Mouse (Mus musculus): Measurements from ENCODE around the gene Gm5868. TPM values are rescaled to one million over a fixed set of nuclear protein-coding genes. Genes with fewer than 3 reads are reported as not detected.
"Not testable (repeated sequence)": the region's sequence is repeated elsewhere in the genome, so short reads cannot be mapped to it uniquely, and the experiment has no call there.

Gm5868 gene
- total RNA-seq (2021): 1 to 10 TPM in 1 of 2 experiments, under 1 TPM in 1; 0.83 to 2.0 TPM
- long read RNA-seq, experiment 1: 0 reads
- long read RNA-seq, experiment 2: 0 reads

DNA sequence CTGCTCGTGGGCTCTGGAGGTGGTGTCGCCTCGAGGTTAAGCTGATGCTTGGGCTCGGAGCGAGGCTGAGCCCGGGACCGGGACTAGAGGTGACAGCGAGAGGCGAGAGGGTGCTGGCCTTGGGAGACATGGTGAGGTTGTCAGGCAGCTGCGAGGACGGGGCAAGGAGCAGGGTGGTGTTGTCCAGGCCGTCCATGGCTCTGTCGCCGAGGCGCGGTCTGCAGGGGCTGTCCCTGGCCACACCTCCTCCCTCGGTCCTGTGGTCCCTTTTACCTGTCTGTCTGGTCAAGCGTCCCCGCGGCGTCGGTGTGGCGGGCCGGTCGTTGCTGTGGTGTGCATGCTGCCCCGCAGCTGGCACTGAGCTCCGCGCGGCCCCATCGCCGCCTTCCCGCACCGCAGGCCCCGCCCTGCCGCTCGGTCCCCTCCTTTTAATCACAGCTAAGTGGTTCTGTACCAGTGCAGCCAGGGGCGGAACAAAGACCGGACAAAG, at the start of gene Gm5868:
Gm5868 (minus strand) TSS at position 360 of the 490 bp plus-strand sequence.
- DNase-seq (ENCODE audit: low spot score in 2 of 2): peak in 1 of 2 experiments; percentile 2

DNA sequence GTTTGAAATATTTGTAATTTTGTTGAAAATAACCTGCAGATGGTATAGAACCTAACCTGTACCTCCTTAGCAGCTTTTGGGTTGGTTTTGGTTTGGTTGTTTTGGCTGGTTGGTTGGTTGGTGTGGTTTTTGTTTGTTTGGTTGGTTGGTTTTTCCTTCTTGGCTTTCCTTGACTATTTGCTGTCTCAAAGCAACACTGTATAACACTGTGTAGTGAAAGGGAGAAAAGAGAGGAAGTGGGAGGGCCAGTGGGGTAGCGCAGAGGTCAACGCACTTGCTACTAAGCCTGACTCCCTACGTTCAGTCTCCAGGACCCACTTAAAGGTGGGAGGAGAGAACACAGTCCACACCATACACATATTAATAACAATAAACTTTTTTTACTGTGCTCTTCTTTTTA, 49.2 kb upstream of the Gm5868 start:
- no peak for DNase-seq (ENCODE audit: low spot score in 2 of 2)

DNA sequence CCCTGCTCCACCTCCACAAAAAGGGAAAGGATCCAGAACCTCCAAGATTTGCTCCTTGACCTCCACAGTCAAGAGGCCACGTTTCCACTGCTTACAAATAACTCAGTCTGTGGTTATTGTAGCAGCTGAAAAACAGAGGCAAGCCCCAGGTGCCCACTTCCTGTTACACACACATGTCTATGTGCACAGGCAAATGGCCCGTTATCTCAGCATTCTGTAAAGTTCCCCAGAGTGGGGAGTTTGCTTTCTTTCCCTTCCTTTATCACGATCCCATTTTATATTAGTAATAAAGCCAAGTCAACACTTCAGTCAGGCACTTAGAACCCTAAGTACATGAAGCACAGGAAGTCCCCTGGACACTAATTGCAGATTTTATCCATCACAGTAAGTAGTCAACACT, 48.8 kb upstream of the Gm5868 start:
- no peak for DNase-seq (ENCODE audit: low spot score in 2 of 2)

DNA sequence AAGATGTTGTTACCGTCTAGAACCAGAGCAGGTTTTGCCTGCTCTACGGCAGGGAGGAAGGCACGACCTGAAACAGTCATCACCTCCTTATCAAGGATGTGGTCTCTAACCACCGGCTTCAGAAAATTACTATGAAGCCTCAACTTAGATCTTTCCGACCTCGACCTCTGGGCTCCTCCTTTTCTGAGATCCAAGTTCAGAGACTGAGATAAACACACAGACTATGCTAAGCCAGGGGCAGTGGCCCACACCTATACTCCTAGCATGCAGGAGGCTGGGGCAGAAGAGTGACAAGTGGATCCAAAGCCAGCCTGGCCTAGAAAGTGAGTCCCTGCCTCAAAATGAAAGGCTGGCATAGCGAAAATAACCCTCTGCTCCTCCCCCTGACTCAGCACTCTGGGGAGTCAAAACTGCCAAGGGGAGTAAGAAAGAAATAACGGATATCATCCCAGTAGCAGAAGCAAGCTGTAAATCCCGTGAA, 47.5 kb upstream of the Gm5868 start:
- no peak for DNase-seq (ENCODE audit: low spot score in 2 of 2)

DNA sequence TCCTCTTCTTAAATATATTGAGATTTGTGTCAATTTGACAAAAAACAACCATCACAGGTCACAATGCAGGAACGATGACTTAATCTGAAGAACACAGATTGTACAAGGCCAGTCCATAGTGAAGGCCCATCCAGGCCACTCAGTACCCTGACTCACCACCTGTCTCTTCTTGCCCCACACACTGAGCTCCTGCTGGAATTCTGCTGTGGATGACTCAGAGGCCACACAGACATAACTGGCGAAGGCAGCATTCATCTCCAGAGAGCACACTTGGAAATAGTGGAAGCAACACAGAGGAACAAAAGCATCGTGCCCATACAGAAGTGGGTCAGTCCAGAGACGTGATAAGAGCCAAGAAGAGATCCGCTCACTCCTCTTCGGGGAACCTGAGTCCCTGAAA, 42.7 kb upstream of the Gm5868 start:
- DNase-seq (ENCODE audit: low spot score in 2 of 2): peak in 1 of 2 experiments; percentile 8

DNA sequence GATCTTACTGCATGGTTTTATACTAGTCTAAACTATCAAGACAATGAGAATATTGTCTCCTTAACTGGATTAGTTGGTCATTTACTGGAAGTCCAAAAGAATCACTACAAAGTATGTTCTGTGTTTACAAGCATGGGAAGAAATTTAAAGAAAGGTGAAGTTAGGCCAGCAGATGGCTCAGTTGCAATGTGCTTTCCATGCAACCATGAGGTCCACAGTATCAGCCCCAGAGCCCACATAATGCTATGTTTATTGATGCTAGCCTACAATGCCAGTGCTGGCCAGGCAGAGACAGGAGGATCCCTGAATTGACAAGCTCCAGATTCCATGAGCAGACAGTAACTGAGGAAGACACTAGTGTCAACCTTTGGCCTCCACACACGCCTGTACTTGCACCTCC, 33.7 kb upstream of the Gm5868 start:
- no peak for DNase-seq (ENCODE audit: low spot score in 2 of 2)

DNA sequence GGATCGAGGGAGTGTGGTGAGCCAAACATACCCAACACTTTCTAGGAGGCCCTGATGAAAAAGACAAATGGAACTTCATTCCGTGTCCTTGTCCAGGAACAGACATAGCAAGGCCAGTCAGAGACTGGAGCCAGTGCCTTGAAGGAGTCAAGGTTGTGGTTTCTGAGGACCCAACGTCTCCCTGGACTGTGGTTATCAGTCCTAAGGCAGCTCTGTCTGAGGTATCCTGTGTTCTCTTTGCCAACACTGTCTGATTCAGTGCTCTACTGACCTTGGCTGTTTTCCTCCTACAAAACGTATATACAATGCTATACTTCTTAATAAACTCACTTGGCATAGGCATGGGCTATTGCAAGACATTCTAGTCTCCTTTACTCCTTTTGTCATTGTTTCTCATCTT, 30.1 kb upstream of the Gm5868 start:
- no peak for DNase-seq (ENCODE audit: low spot score in 2 of 2)

DNA sequence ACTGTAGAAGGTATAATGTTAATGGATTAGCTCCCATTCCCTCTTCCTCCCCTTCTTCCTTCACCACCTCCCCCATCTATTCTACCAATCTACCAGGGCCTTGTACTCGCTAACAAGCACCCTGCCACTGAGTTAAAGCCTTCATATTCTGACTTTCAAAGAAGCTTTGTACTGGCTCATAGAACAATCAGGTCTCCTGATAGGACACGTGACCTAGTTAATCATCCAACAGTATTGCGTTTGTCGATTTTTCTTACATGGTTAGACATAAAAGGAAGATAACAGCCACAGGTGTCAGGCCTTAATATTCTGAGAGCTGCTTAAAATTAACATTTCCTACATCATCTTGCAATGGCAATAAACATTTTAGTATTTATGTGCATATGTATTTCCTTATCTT, 15.8 kb upstream of the Gm5868 start:
- DNase-seq (ENCODE audit: low spot score in 2 of 2): no peak

DNA sequence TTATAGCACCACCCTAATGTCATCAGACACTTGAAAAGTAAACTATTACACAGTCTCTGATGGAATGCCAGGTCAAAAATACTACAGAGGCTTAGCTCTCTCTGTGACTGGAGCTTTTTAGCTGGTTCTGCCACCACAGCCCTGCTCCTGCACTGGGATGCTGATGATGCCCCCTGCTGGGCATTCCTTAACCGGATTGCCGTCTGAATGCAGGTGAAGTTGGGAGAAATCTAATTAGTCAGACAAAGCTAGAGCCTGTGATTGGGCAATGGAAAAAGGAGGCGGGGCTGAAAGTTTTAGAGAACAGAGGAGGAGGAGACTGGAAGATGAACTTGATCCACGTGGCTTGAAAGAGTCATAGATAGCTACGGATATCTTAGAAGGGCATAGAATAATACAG, 13.7 kb upstream of the Gm5868 start:
- peak; percentile 50 to 51 for DNase-seq (ENCODE audit: low spot score in 2 of 2)

DNA sequence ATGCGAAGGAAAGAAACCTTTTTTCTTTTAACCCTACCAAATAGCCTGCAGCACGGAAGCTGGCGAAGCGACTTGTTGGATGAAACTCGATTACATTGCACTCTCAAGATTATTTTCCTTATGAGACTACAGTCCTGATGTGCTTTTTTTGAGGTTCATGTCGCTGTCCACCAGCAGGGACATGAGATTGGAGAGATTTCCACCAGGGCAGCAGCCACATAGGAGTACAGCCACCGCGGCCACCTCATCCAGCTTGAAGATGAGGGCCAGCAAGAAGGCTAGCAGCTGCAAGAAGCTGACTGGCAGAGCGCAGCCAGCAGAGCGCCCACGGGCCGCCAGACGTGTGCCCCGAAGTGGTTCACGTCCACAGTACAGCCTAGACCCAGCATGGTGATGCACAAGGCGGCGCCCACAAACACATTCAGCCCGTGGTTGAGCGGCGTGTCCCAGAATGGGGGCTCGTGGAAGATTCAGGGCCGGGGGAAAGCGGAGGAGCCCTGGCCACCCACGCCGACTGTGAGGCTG, 622 bp downstream of the Gm5868 start:
- not testable (repeated sequence) for DNase-seq (ENCODE audit: low spot score in 2 of 2)

DNA sequence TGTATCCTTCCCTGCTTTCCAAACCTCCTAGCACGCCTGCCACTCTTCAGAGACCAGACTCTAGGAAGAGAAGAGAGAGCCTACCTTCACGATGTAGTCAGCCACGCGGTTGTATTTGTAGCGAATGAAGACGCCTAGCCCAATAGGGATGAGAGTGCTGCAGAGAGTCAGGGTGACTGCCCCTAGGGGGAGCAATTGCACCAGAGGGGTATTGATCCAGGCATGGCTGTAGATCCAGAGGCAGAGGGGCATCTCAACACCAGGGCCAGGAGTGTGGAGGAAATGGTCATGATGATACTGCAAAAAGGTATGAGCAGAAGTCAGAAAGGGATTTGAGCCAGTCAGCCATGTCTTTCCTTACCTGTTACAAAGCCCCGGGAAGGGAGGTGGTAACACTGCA, 1.2 kb downstream of the Gm5868 start:
- DNase-seq (ENCODE audit: low spot score in 2 of 2): not testable (repeated sequence)

DNA sequence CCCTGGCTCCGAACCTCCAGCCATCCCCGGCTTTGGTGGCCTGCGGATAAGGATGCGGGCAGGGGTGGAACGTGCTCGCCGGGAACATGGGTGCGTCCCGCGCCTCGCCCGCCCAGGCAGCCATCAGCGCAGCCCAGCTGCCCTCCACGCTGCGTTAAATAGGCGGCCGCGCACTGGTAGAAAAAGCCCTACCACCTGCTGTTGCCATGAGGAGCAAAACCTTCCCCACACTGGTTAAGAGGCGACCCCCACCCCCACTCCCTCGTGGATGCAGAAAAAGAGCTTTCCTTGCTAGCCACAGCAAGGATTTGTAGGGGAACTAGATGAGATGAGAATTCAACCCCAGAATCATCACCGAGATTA, 6.4 kb downstream of the Gm5868 start, which contains the start of gene Zar1:
Zar1 (minus strand) TSS at position 285 of the 363 bp plus-strand sequence.
- DNase-seq (ENCODE audit: low spot score in 2 of 2): not testable (repeated sequence)

DNA sequence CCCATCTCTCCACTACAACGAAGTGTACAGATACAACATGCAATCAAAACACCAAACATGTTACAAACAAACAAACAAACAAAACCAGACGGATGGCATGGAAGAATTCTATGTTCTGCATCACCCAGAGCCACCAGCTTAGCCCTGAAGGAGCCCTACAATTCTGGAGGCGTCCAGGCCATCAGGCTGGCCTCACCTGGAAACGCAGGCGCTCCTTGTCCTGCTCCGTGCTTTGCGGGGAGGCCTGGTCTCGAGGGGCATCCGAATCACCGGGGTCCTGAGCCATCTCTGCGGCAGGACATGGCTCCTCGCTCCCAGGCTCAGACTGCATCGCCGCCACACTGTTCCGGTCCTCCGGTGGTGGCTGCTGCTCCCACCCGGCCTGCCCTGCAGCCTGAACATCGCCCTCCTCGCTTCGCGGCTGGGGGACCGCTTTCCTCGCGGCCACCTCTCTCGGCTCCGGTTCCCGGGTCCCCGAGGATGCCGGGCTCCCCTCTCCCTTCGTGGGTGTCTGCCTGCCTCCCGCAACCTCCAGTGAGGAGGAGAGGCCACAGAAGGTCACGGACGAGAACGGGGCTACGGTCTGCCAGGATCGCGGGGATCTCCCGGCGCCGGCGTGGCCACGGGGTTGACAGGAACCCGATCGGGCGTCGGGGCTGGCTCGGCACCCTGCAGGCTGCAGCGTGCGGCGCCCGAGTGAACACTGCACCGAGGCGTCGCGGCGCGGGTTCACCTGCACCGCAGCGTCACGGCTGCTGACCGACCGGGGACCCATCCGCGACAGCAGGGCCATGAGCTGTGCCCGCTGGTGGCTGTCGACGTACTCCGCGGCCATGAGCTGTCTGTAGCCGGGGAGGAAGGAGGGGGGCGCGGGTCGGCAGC, 7.0 kb downstream of the Gm5868 start:
- peak in 1 of 2 experiments; percentile 5 for DNase-seq (ENCODE audit: low spot score in 2 of 2)

DNA sequence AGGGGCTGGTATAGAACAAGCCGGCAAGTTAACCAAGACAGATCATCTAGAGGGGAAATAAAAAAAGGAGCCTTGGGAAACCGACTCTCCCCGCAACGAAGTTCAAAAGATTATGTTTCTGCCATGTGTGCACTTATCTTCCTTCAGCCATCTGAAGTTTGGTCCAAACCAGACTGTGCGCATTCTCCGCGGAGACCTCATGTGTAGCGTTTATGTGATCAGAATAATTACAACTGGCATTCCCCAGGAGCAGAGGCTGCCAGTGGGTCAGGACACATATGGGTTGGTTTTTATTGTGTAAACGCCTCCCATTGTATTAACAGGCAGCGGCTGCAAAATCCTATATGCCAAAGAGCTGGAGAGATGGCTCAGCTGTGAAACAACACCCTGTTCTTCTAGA, 7.8 kb downstream of the Gm5868 start:
- not testable (repeated sequence) for DNase-seq (ENCODE audit: low spot score in 2 of 2)

DNA sequence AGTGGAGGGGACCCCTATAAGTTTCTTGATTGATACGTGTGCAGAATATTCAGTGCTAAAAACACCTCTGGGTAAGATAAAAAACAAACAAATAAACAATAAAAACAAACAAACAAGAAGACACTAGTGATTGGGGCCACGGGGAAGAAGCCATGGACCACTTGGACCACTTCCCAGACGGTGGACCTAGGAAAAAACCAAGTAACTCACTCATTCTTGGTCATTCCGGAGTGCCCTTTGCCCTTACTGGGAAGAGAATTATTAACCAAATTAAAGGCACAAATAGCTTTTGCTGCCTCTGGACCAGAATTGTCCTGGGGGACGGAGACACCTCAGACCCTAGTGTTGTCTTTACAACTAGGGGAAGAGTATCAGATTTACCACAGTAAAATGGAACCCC, 21.7 kb downstream of the Gm5868 start:
- no peak for DNase-seq (ENCODE audit: low spot score in 2 of 2)

DNA sequence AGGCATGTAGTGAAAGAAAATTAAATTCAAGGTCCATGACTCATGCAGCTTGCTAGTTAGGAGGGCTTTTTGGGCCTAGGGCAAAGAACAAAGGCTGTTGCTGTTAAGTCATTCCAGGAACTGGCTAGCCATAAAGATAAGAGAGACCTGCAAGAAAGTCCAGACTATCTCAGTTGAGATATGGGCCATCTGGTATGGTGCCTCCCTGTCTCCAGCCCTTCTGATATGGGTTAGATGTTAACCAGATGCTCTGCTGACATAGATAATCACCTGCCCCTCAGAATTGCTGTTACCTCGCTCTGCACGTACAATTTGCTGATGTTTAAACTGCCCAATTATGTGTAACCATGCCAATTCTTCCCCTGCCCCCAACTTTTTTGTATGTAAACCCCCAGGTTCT, 24.2 kb downstream of the Gm5868 start:
- DNase-seq (ENCODE audit: low spot score in 2 of 2): not testable (repeated sequence)

DNA sequence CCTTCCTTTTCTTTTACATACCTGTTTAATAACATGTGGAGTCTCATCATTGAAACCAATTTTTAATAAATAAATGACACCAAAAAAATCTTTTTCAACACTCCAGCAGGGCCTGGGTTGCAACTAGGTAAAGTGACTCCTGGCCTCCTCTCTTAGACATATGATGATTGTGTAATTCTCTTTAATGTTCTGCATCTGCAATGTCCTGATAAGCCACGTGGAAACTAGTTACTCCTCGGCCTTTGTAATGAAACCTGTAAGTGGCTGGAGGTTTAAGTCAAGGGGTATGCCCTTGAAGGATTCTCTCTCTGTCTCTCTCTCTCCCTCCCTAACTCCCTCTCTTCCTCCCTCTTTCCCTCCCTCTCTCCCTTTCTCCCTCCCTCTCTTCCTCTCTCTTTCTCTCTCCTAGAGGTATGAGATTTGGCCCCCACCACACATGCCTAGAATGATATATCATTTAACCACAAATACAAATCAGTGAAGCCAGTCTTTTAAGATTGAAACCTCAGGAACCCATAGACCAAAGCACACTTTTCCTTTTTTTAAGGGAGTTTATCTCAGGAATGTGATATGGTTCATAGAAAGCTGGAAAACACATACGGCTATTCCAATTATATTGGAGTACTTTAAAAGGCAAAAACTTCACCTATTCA, 26.2 kb downstream of the Gm5868 start:
- no peak for DNase-seq (ENCODE audit: low spot score in 2 of 2)

DNA sequence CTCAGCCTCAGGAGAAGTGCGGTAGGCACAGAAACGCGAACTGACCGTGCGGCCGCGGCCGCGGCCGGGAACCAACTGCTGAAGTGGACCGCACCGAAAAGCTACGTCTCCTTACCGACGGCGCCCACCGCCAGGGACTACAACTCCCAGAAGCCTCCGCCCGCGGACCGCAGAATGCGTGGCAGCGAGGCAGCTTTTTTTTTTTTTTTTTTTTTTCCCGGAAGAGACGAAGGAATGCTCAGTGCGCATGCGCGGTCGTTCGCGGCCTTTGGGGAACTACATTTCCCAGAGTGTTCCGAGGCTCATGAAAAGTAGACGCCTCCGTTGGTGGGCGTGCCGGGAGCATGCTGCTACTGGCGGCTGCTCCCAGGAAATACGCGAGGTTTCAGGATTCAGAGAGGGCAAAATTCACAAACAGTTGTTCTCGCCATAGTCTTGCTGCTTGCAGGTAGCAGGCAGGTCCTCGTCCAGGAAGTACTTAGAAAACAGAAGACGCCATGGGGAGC, 27.8 kb downstream of the Gm5868 start, which contains the start of gene Nfxl1:
Nfxl1 (minus strand) TSS at position 141 of the 506 bp plus-strand sequence.
- peak; percentile 93 to 94 for DNase-seq (ENCODE audit: low spot score in 2 of 2)

DNA sequence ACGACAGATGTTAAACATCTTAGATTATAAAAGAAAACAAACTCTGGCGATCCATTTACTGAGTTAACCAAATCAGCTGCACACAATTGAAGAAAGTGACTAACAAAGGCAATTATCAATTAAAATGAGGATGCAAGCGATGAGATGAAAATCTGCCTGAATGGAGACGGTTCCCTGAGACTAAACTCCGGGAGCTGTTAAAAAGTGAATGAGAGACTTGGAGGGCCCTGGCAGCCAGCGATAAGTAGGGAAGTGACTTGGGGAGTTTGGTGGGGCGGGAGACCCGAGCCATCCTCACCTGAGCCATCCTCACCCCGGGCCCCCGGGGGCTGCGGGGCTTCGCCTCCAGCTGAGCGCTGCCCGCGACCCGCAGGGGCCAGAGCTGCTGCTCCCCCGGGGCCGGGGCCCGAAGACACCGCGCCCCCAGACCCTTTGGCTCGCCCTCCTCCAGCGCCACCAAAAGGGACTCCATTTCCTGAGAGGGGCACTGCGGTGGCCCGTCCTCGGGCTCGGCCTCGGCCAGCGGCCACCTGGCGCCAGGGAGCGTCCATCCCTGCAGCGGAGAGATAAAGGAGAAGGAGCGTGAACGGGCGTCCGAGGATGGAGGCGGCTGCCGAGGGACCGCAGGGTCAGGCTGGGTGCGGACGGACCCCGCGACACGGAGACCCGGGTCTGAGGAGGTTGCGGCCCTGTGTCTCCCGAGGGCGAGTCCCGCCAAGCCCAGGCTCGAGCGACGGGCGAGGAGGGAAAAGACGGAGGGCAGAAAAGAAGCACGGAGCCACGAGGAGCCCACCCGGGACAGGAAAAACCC, 28.4 kb downstream of the Gm5868 start:
- DNase-seq (ENCODE audit: low spot score in 2 of 2): peak; percentile 52 to 54

DNA sequence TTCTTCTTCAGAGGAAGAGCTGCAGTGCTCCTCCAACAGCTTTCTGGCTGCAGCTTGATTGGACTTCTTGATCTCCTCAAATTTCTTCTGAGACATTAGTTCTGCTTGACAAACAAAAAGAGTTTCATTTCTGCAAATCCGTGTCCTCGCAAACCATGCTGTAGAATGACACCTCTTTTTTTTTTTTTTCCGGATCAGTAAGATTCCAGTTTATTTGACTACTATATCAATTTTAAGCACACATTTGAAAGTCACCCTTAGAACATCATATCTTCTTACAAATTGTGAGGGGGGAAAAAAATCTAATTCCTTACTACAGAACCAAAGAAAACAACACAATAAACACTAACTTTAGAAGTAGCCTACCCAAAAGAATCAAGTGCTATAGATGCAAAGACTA, 31.1 kb downstream of the Gm5868 start:
- DNase-seq (ENCODE audit: low spot score in 2 of 2): no peak

Data from adrenal gland, adult 18-20 months (tissue).